In the genomic region with DNA sequence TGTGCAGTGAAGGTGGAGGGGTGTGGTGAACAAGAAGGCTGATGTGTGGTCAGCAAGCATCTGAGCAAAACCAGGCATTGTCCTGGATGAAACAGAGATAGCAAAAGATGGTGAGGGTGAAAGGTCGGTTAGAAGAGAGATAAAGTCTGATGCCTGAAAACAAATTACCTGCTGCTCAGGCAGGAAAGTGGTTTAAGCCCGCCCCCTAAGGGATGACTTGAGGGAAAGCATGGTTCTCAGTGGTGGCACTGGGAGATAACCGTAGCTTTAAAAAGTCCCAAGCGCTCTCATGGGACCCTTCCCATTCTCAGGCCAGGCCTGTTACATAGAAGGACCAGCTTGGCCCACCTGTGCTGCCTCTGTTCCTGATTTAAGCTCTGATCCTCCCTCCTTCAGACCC, we compare ENCODE assay signal across 17 mouse cellular contexts.
DNase-seq lines count a peak whose midpoint lies in the region; ATAC-seq and TF ChIP-seq lines count a peak whose summit lies in the region.
"Had no signal": no experiment of that assay in that cellular context is flagged by ENCODE, and none has a peak within 500 bp of the region (broad histone marks: within the 10 kb centered on the region; RNA-seq: fewer than 3 reads in every experiment).

No protein-coding gene starts in this region.

- H3K9me3 ChIP-seq in forebrain, embryonic 14.5 days (replicated peaks; ENCODE audit: control insufficient read depth, low read length), result no peaks in the 10 kb centered on the region
- H3K9me3 ChIP-seq in forebrain, embryonic 15.5 days, result no peaks in the 10 kb centered on the region
- H3K9me3 ChIP-seq in heart, postnatal 0 days (replicated peaks; ENCODE audit: control insufficient read depth, low read length), result no peaks in the 10 kb centered on the region
- H3K9me3 ChIP-seq: embryonic facial prominence, embryonic 10.5 days; liver, embryonic 15.5 days; stomach, embryonic 15.5 days had no signal

- H3K4me1 ChIP-seq in forebrain, embryonic 14.5 days (ENCODE audit: control insufficient read depth, insufficient read depth, low read length), result no peaks in the 10 kb centered on the region
- no peaks in the 10 kb centered on the region for H3K4me1 ChIP-seq in forebrain, embryonic 15.5 days
- H3K4me1 ChIP-seq in heart, postnatal 0 days (ENCODE audit: control insufficient read depth, insufficient read depth), result peaks cover 14% of the 10 kb centered on the region
- 0 out of 2 replicates have a peak, but pooled peaks cover 4% of the 10 kb centered on the region for H3K4me1 ChIP-seq in thymus, adult 2 months (replicated peaks; ENCODE audit: control insufficient read depth, insufficient read depth, low read length)
- H3K4me1 ChIP-seq: liver, embryonic 15.5 days had no signal

- TF ChIP-seq CTCF in heart, postnatal 0 days (IDR thresholded peaks at IDR 0.05; ENCODE audit: low read depth), result peak; percentile 38
- TF ChIP-seq CTCF in thymus, adult 2 months (IDR thresholded peaks at IDR 0.05; ENCODE audit: borderline replicate concordance, control insufficient read depth, extremely low read depth, insufficient read depth, low read length, poor library complexity), result no peak

- 42% methylated on average over 4 of the region's 4 CpGs for WGBS in forebrain, embryonic 14.5 days
- 48% methylated on average over 4 of the region's 4 CpGs for WGBS in forebrain, embryonic 15.5 days
- 42% methylated on average over 4 of the region's 4 CpGs for WGBS in heart, postnatal 0 days
- WGBS in thymus, adult 2 months, result 98% methylated on average over 4 of the region's 4 CpGs

- TF ChIP-seq POLR2A in thymus, adult 2 months (IDR thresholded peaks at IDR 0.05; ENCODE audit: control insufficient read depth, extremely low read depth, insufficient read depth, low read length, poor library complexity), result no peak

- no peak for TF ChIP-seq EP300 in heart, postnatal 0 days (IDR thresholded peaks at IDR 0.05; ENCODE audit: low read depth)

- no peak overlapping the region for H3K9ac ChIP-seq in forebrain, embryonic 14.5 days (ENCODE audit: low read length)
- no peak overlapping the region for H3K9ac ChIP-seq in forebrain, embryonic 15.5 days (replicated peaks)
- no peak overlapping the region for H3K9ac ChIP-seq in heart, postnatal 0 days (replicated peaks; ENCODE audit: low read depth, low read length)
- H3K9ac ChIP-seq: hindbrain, embryonic 14.5 days; liver, embryonic 15.5 days; stomach, embryonic 15.5 days had no signal

- intact Hi-C loops in heart, postnatal 14 days (cut with DNase I), result no loop called here

- H3K4me3 ChIP-seq in forebrain, embryonic 14.5 days (ENCODE audit: low read depth, low read length), result no peak overlapping the region
- H3K4me3 ChIP-seq in forebrain, embryonic 15.5 days, result no peak overlapping the region
- no peak overlapping the region for H3K4me3 ChIP-seq in heart, postnatal 0 days (ENCODE audit: low read depth, low read length)
- H3K4me3 ChIP-seq in thymus, adult 2 months (ENCODE audit: control insufficient read depth, insufficient read depth, low read length), result no peak overlapping the region
- H3K4me3 ChIP-seq: embryonic facial prominence, embryonic 10.5 days; liver, embryonic 15.5 days; stomach, embryonic 15.5 days had no signal

- H3K4me2 ChIP-seq in forebrain, embryonic 14.5 days (ENCODE audit: low read length), result no peak overlapping the region
- no peak overlapping the region for H3K4me2 ChIP-seq in forebrain, embryonic 15.5 days (replicated peaks)
- no peak overlapping the region for H3K4me2 ChIP-seq in heart, postnatal 0 days (ENCODE audit: low read depth, low read length)
- H3K4me2 ChIP-seq: hindbrain, embryonic 14.5 days; liver, embryonic 15.5 days; stomach, embryonic 15.5 days had no signal

- peak; percentile 11 for DNase-seq in forebrain, embryonic 14.5 days (ENCODE audit: low spot score)
- no peak for DNase-seq in heart, postnatal 0 days (ENCODE audit: low spot score)
- DNase-seq in heart, postnatal 14 days, result no peak
- peak; percentile 4 for DNase-seq in thymus, adult 2 months
- DNase-seq in thymus, postnatal 25 days, result no peak
- no peak for DNase-seq in adrenal gland, adult 8-10 months
- DNase-seq in adrenal gland, adult 2 months, result no peak
- DNase-seq: cerebellum, adult 11 months; gastrocnemius, postnatal 10 days; layer of hippocampus, adult 9-11 months; right cerebral cortex, postnatal 25 days had no signal

- H3K27ac ChIP-seq in forebrain, embryonic 14.5 days (ENCODE audit: low read depth, low read length), result no peak overlapping the region
- no peak overlapping the region for H3K27ac ChIP-seq in forebrain, embryonic 15.5 days (replicated peaks)
- H3K27ac ChIP-seq in heart, postnatal 0 days (ENCODE audit: low read depth), result no peak overlapping the region
- H3K27ac ChIP-seq in thymus, adult 2 months (ENCODE audit: control insufficient read depth, insufficient read depth, low read length), result no peak overlapping the region
- H3K27ac ChIP-seq: embryonic facial prominence, embryonic 10.5 days; hindbrain, embryonic 14.5 days; liver, embryonic 15.5 days; macrophage; stomach, embryonic 15.5 days had no signal

- no peak for ATAC-seq in forebrain, embryonic 14.5 days
- no peak for ATAC-seq in forebrain, embryonic 15.5 days (replicated peaks)
- no peak for ATAC-seq in heart, postnatal 0 days (ENCODE audit: insufficient read depth, low read depth)

- H3K27me3 ChIP-seq in forebrain, embryonic 14.5 days (replicated peaks; ENCODE audit: control insufficient read depth, insufficient read depth, low read length), result no peaks in the 10 kb centered on the region
- H3K27me3 ChIP-seq in forebrain, embryonic 15.5 days, result no peaks in the 10 kb centered on the region
- no peaks in the 10 kb centered on the region for H3K27me3 ChIP-seq in heart, postnatal 0 days (ENCODE audit: control insufficient read depth, insufficient read depth, low read length)
- no peaks in the 10 kb centered on the region for H3K27me3 ChIP-seq in thymus, adult 2 months (ENCODE audit: control insufficient read depth, insufficient read depth, low read length)
- H3K27me3 ChIP-seq: liver, embryonic 15.5 days; stomach, embryonic 15.5 days had no signal

- H3K36me3 ChIP-seq in forebrain, embryonic 14.5 days (ENCODE audit: control insufficient read depth, insufficient read depth, low read length), result no peaks in the 10 kb centered on the region
- H3K36me3 ChIP-seq in forebrain, embryonic 15.5 days, result no peaks in the 10 kb centered on the region
- H3K36me3 ChIP-seq in heart, postnatal 0 days (replicated peaks; ENCODE audit: control insufficient read depth, insufficient read depth, low read length), result no peaks in the 10 kb centered on the region
- H3K36me3 ChIP-seq in thymus, adult 2 months (ENCODE audit: control insufficient read depth, insufficient read depth, low read length), result no peaks in the 10 kb centered on the region
- H3K36me3 ChIP-seq: embryonic facial prominence, embryonic 10.5 days; liver, embryonic 15.5 days; stomach, embryonic 15.5 days had no signal

Comparison
In these comparisons a context has a peak if more than half of its experiments do, and no peak if none do; other contexts are left out.
1. DNase-seq: peak in forebrain, embryonic 14.5 days (single experiment) and thymus, adult 2 months (single experiment); none in heart, postnatal 0 days (single experiment), heart, postnatal 14 days (0 of 2), thymus, postnatal 25 days (single experiment), adrenal gland, adult 8-10 months (single experiment) and adrenal gland, adult 2 months (single experiment).